ENCODE assay signal across 11 mouse cellular contexts in the genomic region with DNA sequence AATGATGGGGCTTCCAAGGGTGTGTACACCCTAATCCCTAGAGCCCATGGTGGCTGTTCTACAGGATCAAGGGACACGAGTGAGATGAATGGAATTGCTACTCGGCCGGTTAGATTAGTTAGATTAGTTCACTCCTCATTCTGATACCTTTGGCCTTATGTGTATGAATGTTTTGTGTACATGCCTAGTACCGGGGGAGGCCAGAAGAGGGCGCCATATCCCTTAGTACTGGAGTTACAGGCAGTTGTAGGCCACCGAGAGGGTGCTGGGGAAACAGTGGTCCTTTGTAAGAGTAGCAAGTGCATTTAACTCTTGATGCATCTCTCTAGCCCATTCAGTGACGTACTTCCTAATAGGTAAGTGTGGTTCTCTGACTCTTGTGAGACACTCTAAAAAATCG. TPM values are rescaled to one million over a fixed set of nuclear protein-coding genes. Genes with fewer than 3 reads are reported as not detected.
DNase-seq lines count a peak whose midpoint lies in the region; ATAC-seq and TF ChIP-seq lines count a peak whose summit lies in the region.
"Had no signal": no experiment of that assay in that cellular context is flagged by ENCODE, and none has a peak within 500 bp of the region (broad histone marks: within the 10 kb centered on the region; RNA-seq: fewer than 3 reads in every experiment).

No protein-coding gene starts in this region.

- H3K4me2 ChIP-seq in liver, embryonic 12.5 days, result no peak overlapping the region
- no peak overlapping the region for H3K4me2 ChIP-seq in stomach, postnatal 0 days (replicated peaks; ENCODE audit: low read depth)
- H3K4me2 ChIP-seq: forebrain, embryonic 15.5 days had no signal

- no peak for TF ChIP-seq EP300 in stomach, postnatal 0 days (optimal IDR thresholded peaks at IDR 0.05)

- no peaks in the 10 kb centered on the region for H3K9me3 ChIP-seq in liver, embryonic 12.5 days (replicated peaks)
- no peaks in the 10 kb centered on the region for H3K9me3 ChIP-seq in stomach, postnatal 0 days (ENCODE audit: control insufficient read depth, low read length)
- H3K9me3 ChIP-seq: forebrain, embryonic 15.5 days; midbrain, embryonic 10.5 days had no signal

- H3K4me1 ChIP-seq in cerebellum, adult 2 months (ENCODE audit: control insufficient read depth, insufficient read depth, low read length), result peaks cover 5% of the 10 kb centered on the region; the same call in 1 of the 2 replicates
- no peaks in the 10 kb centered on the region for H3K4me1 ChIP-seq in liver, adult 2 months (ENCODE audit: control insufficient read depth, insufficient read depth, low read length)
- H3K4me1 ChIP-seq in liver, embryonic 12.5 days, result no peaks in the 10 kb centered on the region
- H3K4me1 ChIP-seq in stomach, postnatal 0 days (replicated peaks; ENCODE audit: control insufficient read depth, insufficient read depth), result no peaks in the 10 kb centered on the region

- no peak overlapping the region for H3K9ac ChIP-seq in liver, adult 2 months (ENCODE audit: low read depth, low read length)
- H3K9ac ChIP-seq in liver, embryonic 12.5 days, result no peak overlapping the region
- H3K9ac ChIP-seq in stomach, postnatal 0 days (ENCODE audit: low read length), result no peak overlapping the region
- H3K9ac ChIP-seq: forebrain, embryonic 15.5 days had no signal

- TF ChIP-seq CTCF in cerebellum, adult 2 months (IDR thresholded peaks at IDR 0.05; ENCODE audit: borderline replicate concordance, insufficient read depth, low read depth, low read length), result peak; percentile 12; the same call in 1 of the 2 replicates
- peak; percentile 46 for TF ChIP-seq CTCF in liver, adult 2 months (IDR thresholded peaks at IDR 0.05; ENCODE audit: low read depth, low read length)
- peak; percentile 39; the same call in 1 of the 2 replicates for TF ChIP-seq CTCF in brain, embryonic 14.5 days (IDR thresholded peaks at IDR 0.05; ENCODE audit: borderline replicate concordance, extremely low read depth, insufficient read depth, insufficient read length)
- TF ChIP-seq CTCF in stomach, postnatal 0 days (IDR thresholded peaks at IDR 0.05; ENCODE audit: low read depth), result peak; percentile 53

- no peaks in the 10 kb centered on the region for H3K79me2 ChIP-seq in liver, adult 2 months (ENCODE audit: control insufficient read depth, insufficient read depth, low read length)

- no peak for DNase-seq in cerebellum, adult 2 months
- no peak for DNase-seq in cerebellum, adult 9-11 months
- DNase-seq in liver, adult 2 months (ENCODE audit: extremely low read depth, low read depth, low spot score), result peak; percentile 2
- no peak for DNase-seq in brain, embryonic 14.5 days (ENCODE audit: low read depth)
- DNase-seq in stomach, postnatal 0 days (ENCODE audit: low spot score), result no peak
- DNase-seq in frontal cortex, postnatal 25 days (ENCODE audit: low spot score in 2 of 2), result no peak
- no peak for DNase-seq in frontal cortex, postnatal 14 days (ENCODE audit: low spot score in 2 of 2)
- DNase-seq: cerebellum, adult 9-10 months had no signal

- no peak overlapping the region for H3K27ac ChIP-seq in cerebellum, adult 2 months (ENCODE audit: insufficient read depth, low read length)
- H3K27ac ChIP-seq in liver, adult 2 months (replicated peaks; ENCODE audit: insufficient read depth, low read depth, low read length), result no peak overlapping the region
- no peak overlapping the region for H3K27ac ChIP-seq in liver, embryonic 12.5 days
- H3K27ac ChIP-seq in stomach, postnatal 0 days (replicated peaks), result no peak overlapping the region
- H3K27ac ChIP-seq: forebrain, embryonic 15.5 days; midbrain, embryonic 10.5 days had no signal

- no peaks in the 10 kb centered on the region for H3K27me3 ChIP-seq in cerebellum, adult 2 months (ENCODE audit: control insufficient read depth, insufficient read depth, low read length)
- H3K27me3 ChIP-seq in liver, adult 2 months (ENCODE audit: control insufficient read depth, insufficient read depth, low read length), result no peaks in the 10 kb centered on the region
- peaks cover 23% of the 10 kb centered on the region for H3K27me3 ChIP-seq in liver, embryonic 12.5 days (replicated peaks)
- H3K27me3 ChIP-seq in stomach, postnatal 0 days (ENCODE audit: control insufficient read depth, insufficient read depth, low read length), result no peaks in the 10 kb centered on the region
- H3K27me3 ChIP-seq: forebrain, embryonic 15.5 days had no signal

- H3K4me3 ChIP-seq in cerebellum, adult 2 months (replicated peaks; ENCODE audit: insufficient read depth, low read depth, low read length), result no peak overlapping the region
- no peak overlapping the region for H3K4me3 ChIP-seq in liver, adult 2 months (ENCODE audit: insufficient read depth, low read depth, low read length)
- no peak overlapping the region for H3K4me3 ChIP-seq in liver, embryonic 12.5 days
- no peak overlapping the region for H3K4me3 ChIP-seq in stomach, postnatal 0 days (ENCODE audit: low read depth, low read length)
- H3K4me3 ChIP-seq: forebrain, embryonic 15.5 days; midbrain, embryonic 10.5 days had no signal

- no peaks in the 10 kb centered on the region for H3K36me3 ChIP-seq in liver, adult 2 months (ENCODE audit: control insufficient read depth, insufficient read depth, low read length)
- H3K36me3 ChIP-seq in liver, embryonic 12.5 days, result no peaks in the 10 kb centered on the region
- no peaks in the 10 kb centered on the region for H3K36me3 ChIP-seq in stomach, postnatal 0 days (ENCODE audit: control insufficient read depth, insufficient read depth, low read length)
- H3K36me3 ChIP-seq: forebrain, embryonic 15.5 days; midbrain, embryonic 10.5 days had no signal

- no peak for ATAC-seq in liver, embryonic 12.5 days
- ATAC-seq in stomach, postnatal 0 days (ENCODE audit: low FRiP score, low TSS enrichment), result no peak
- ATAC-seq: forebrain, embryonic 15.5 days had no signal

- no peak for TF ChIP-seq POLR2A in cerebellum, adult 2 months (IDR thresholded peaks at IDR 0.05; ENCODE audit: borderline replicate concordance, insufficient read depth, low read length)
- TF ChIP-seq POLR2A in liver, adult 2 months (IDR thresholded peaks at IDR 0.05; ENCODE audit: extremely low read depth, insufficient read depth, low read length), result no peak
- no peak for TF ChIP-seq POLR2A in brain, embryonic 14.5 days (IDR thresholded peaks at IDR 0.05; ENCODE audit: borderline replicate concordance, extremely low read depth, insufficient read depth, insufficient read length, poor library complexity, severe bottlenecking)

- 79% methylated on average over 8 of the region's 8 CpGs for WGBS in cerebellum, adult 2 months
- WGBS in liver, adult 2 months, result 73% methylated on average over 8 of the region's 8 CpGs
- WGBS in liver, embryonic 12.5 days (ENCODE audit: insufficient replicate concordance), result 43% methylated on average over 8 of the region's 8 CpGs
- 64% methylated on average over 8 of the region's 8 CpGs for WGBS in stomach, postnatal 0 days

RNA-seq across cellular contexts. Expression of gene Cacng4, which starts 14.2 kb away (rescaled TPM):
- 24.5 and 25.6 TPM in 2 replicates for polyA plus RNA-seq in cerebellum, adult 2 months (2012; rRNA removed)
- total RNA-seq in liver, adult 2 months (2014; rRNA removed), result not detected in 2 replicates
- polyA plus RNA-seq in liver, adult 2 months (2012; rRNA removed), result not detected in 2 replicates
- polyA plus RNA-seq in liver, embryonic 12.5 days (2016; fragmentation: Nextera tagmentation; extraction: Ambion mirVana), result 0.61 and 0.68 TPM in 2 replicates
- polyA plus RNA-seq in brain, embryonic 14.5 days (2012; rRNA removed), result 117 and 152 TPM in 2 replicates
- 1.3 TPM in 2 replicates for polyA plus RNA-seq in stomach, postnatal 0 days (2015; fragmentation: Nextera tagmentation; extraction: Ambion mirVana)

Comparison
In these comparisons a context has a peak if more than half of its experiments do, and no peak if none do; other contexts are left out.
1. RNA of gene Cacng4, which starts 14.2 kb away (polyA plus RNA-seq): 117 to 152 TPM in brain, embryonic 14.5 days and 24.5 to 25.6 TPM in cerebellum, adult 2 months; 1.3 TPM in stomach, postnatal 0 days, 0.61 to 0.68 TPM in liver, embryonic 12.5 days and not detected in liver, adult 2 months; every median in the first group is over 10 times any median in the second.
2. Peak in every context shown above with its lines, with median percentiles within 50 percentile points of each other: CTCF ChIP-seq.